Mouse (Mus musculus) spleen, adult 2 months (tissue): ENCODE data around the gene Rab3d.

ENCODE experiments used
- CTCF ChIP-seq: fragments of 200-500 bp; IDR thresholded peaks from 2 replicates; pipeline ENCODE4 v1.5.1; 2011; ENCODE audit warnings: mild to moderate bottlenecking, inconsistent platforms; ENCODE audit not compliant: insufficient read depth, insufficient read length, insufficient replicate concordance; ENCODE audit errors: extremely low read depth
- POLR2A ChIP-seq: fragments of 200-500 bp; IDR thresholded peaks from 2 replicates; pipeline ENCODE4 v1.6.1; 2011; ENCODE audit warnings: low read depth, low read length, inconsistent platforms

GRCm38 (mm10) chr9:21876601-21877000, 41.4 kb downstream of the Rab3d start:
- TF ChIP-seq POLR2A (no peak), CTCF (no peak)
